Mouse (Mus musculus): ENCODE measurements at regions not wholly inside any gene's neighbourhood (a gene's known extent, or its start where the extent isn't known, plus 50 kb on each side); places are given as distances from the start of the nearest gene placed in this dataset.

GRCm38 (mm10) chr16:55745094-55745493 lies 93.6 kb downstream of the Nfkbiz start:
- no peak for TF ChIP-seq CTCF (IDR thresholded peaks at IDR 0.05; ENCODE audit: low read depth)
- no peak for TF ChIP-seq EP300 (IDR thresholded peaks at IDR 0.05; ENCODE audit: low read depth)
